Mouse (Mus musculus): ENCODE results near the gene Dvl1.

DNA sequence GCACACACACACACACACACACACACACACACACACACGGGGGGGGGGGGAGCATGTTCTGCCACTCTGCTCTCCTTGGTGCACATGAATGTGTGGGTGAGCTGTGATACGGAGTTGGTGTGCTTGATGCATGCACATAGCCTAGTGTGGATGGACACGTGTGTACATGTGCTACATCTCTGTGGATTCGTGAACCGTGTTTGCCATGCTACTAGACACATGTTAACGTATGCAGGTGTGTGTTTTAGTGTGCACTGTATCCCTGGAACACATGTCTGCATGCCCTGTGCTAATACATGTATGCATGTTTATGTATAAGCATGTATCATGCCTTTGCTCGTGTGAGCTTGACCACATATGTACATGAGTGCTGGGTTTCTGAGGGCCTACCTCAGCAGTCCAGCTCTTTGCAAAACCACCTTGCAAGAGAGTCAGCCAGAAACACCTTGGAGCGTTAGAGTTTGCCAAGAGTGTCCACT is 46.0 kb downstream of the Dvl1 start:
- TF ChIP-seq CTCF (IDR thresholded peaks at IDR 0.05; ENCODE audit: control insufficient read depth, insufficient read depth, insufficient read length) (no peak), USF1 (IDR thresholded peaks at IDR 0.05; ENCODE audit: low read depth) (no peak), MYOG (IDR thresholded peaks at IDR 0.05; ENCODE audit: control insufficient read depth, extremely low read depth, insufficient read length) (no peak)
